Mouse (Mus musculus) heart, embryonic 13.5 days (tissue): ENCODE measurements around the gene Polr3b. TPM values are rescaled to one million over a fixed set of nuclear protein-coding genes. Genes with fewer than 3 reads are reported as not detected.
A peak's percentile ranks its signal among the peaks of the same experiment; 100 is the strongest.

Source experiments
- ATAC-seq: fragments of 200-750 bp; cut with Nextera tagmentation; 2 replicates; pipeline ENCODE4 v1.8.0; 2017; ENCODE audit warnings: moderate TSS enrichment; ENCODE audit not compliant: insufficient number of reproducible peaks, low FRiP score, low TSS enrichment; ENCODE audit errors: extremely low read depth
- H3K27ac ChIP-seq: fragments of 300-500 bp; sonication (generic); replicated peaks from 2 replicates; pipeline ENCODE4 v1.5.1; 2015; ENCODE audit warnings: moderate library complexity, mild to moderate bottlenecking, inconsistent platforms
- H3K27me3 ChIP-seq: fragments of 300-500 bp; sonication (generic); replicated peaks from 2 replicates; pipeline ENCODE4 v1.6.1; 2015; ENCODE audit warnings: mild to moderate bottlenecking, inconsistent platforms
- H3K36me3 ChIP-seq: fragments of 300-500 bp; sonication (generic); 2 replicates; pipeline ENCODE4 v1.6.1; 2015; ENCODE audit warnings: mild to moderate bottlenecking, inconsistent platforms
- H3K4me1 ChIP-seq: fragments of 300-500 bp; sonication (generic); 2 replicates; pipeline ENCODE4 v1.6.1; 2015; ENCODE audit warnings: inconsistent platforms
- H3K4me2 ChIP-seq: fragments of 300-500 bp; sonication (generic); 2 replicates; pipeline ENCODE4 v1.6.1; 2015; ENCODE audit warnings: inconsistent platforms, mild to moderate bottlenecking, moderate library complexity
- H3K4me3 ChIP-seq: fragments of 300-500 bp; sonication (generic); 2 replicates; pipeline ENCODE4 v1.5.1; 2015; ENCODE audit warnings: moderate library complexity, mild to moderate bottlenecking, inconsistent platforms
- H3K9ac ChIP-seq: fragments of 300-500 bp; sonication (generic); 2 replicates; pipeline ENCODE4 v1.6.1; 2015; ENCODE audit warnings: inconsistent platforms, mild to moderate bottlenecking, moderate library complexity
- H3K9me3 ChIP-seq: fragments of 300-500 bp; sonication (generic); 2 replicates; pipeline ENCODE4 v1.6.1; 2016; ENCODE audit warnings: inconsistent platforms
- WGBS: fragments of 180-500 bp; shearing (Covaris S2); methylation state at CpG from one replicate; pipeline ENCODE4 v1.1.7; 2015; ENCODE audit warnings: mixed read lengths; 5-methylcytosine and 5-hydroxymethylcytosine counted together
- polyA plus RNA-seq: library from polyadenylated mRNA; unstranded; fragments of >200 nt; fragmentation: Nextera tagmentation; extraction: Ambion mirVana; gene quantifications from 2 replicates; pipeline ENCODE4 v1.2.1, GENCODE M21; 2015

Gene Polr3b
- polyA plus RNA-seq, 1 experiment from 2014 or later: 10.7 TPM

GRCm38 (mm10) chr10:84691692-84692091 lies 69.6 kb downstream of the Polr3b start:
- no peak for ATAC-seq
- Histone ChIP-seq H3K9me3 (no peaks in the 10 kb centered on the region), H3K4me3 (no peak overlapping the region), H3K4me2 (no peak overlapping the region), H3K27me3 (no peaks in the 10 kb centered on the region), H3K4me1 (peaks cover 20% of the 10 kb centered on the region), H3K9ac (no peak overlapping the region), H3K27ac (no peak overlapping the region), H3K36me3 (peaks cover 32% of the 10 kb centered on the region)
- 78% methylated on average over 2 of the region's 3 CpGs for WGBS

DNA sequence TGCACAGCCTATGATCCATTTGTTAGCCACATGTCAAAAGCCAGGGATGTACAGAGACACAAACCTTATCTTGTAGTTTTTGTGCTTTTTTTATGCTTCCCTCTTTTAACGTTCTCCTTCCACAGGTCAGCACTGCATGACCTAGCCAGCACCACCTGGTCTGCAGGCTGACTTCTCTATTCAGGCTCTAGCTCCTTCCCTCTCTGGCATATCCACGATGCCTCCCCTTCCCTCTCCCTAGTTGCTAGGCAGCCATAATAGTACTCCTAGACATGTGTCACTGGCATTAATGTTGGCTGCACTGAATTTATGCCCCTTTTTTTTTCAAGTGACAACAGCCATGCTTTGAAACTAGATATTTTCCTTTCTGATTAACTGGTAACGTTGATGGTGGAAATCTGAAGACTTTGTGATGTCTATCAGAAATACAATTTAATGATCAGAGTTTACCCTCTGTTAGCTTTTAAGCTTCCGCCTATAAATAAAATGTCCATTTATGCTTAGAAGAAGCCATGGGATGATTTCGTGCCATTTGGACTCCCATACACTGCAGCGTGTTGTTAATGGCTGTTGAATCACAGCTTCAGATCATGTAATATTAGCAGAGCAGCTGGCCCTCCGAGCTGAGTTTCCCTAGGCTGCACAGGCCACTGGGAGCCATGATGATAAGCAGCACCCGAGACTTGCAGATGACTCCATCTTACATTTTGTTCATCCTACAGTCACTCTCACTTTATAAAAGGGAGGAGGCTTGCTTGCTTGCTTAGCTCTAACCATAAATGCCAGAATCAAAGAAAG lies 71.9 kb downstream of the Polr3b start:
- no peak overlapping the region for H3K4me2 ChIP-seq
- no peaks in the 10 kb centered on the region for H3K27me3 ChIP-seq
- no peak overlapping the region for H3K4me3 ChIP-seq
- WGBS: 78% methylated on average over 8 of the region's 8 CpGs
- no peak for ATAC-seq
- H3K4me1 ChIP-seq: peaks cover 8% of the 10 kb centered on the region; the same call in 1 of the 2 replicates
- H3K27ac ChIP-seq: no peak overlapping the region
- no peak overlapping the region for H3K9ac ChIP-seq
- H3K36me3 ChIP-seq: peaks cover 46% of the 10 kb centered on the region
- H3K9me3 ChIP-seq: no peaks in the 10 kb centered on the region

DNA sequence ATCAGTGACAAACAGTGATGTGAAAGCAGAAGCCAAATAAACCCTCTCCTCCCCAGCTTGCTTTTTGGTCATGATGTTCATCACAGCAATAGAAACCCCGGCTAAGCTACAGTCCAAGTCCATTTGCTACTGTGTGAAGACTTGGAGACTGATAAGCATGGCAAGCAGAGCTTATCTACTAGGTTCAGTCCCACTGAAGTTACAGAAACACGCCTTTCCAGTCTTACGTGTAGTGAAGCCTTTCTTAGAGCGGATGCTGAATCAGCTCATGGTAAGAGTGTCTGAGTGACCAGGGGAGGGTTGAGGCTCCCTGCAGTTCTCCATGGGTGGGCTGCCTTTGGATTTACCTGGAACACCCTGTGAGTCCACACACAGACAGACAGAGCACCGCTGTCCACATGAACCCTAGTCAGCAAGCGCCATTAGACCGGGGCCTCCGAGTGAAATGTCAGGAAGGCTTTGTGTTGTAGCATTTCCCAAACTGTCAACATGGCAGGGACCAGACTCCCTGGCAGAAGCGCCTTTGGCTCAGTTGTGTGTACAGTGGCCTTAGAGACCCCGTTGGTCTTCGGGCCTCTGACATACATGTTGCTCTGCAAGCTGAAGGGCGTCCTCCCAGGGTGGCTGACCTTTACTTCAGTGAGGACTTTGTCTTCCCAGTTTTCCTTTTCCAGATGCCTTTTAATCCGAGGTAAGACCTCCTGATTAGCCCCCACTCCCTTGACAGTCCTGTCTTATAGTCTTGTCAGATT lies 78.3 kb downstream of the Polr3b start:
- peaks cover 28% of the 10 kb centered on the region for H3K4me1 ChIP-seq
- 0 out of 2 replicates have a peak overlapping the region, but pooled peaks have one; percentile 14 for H3K9ac ChIP-seq
- H3K27me3 ChIP-seq: no peaks in the 10 kb centered on the region
- H3K27ac ChIP-seq: peak overlapping the region; percentile 72
- WGBS: 71% methylated on average over 13 of the region's 13 CpGs
- H3K9me3 ChIP-seq: no peaks in the 10 kb centered on the region
- peaks cover 72% of the 10 kb centered on the region for H3K36me3 ChIP-seq
- peak; percentile 73; the same call in 1 of the 2 replicates for ATAC-seq
- H3K4me3 ChIP-seq: no peak overlapping the region
- H3K4me2 ChIP-seq: no peak overlapping the region; the same call in 1 of the 2 replicates

GRCm38 (mm10) chr10:84701110-84701509 lies 79.0 kb downstream of the Polr3b start:
- H3K27ac ChIP-seq: peak overlapping the region; percentile 72
- peaks cover 72% of the 10 kb centered on the region for H3K36me3 ChIP-seq
- H3K4me3 ChIP-seq: no peak overlapping the region

DNA sequence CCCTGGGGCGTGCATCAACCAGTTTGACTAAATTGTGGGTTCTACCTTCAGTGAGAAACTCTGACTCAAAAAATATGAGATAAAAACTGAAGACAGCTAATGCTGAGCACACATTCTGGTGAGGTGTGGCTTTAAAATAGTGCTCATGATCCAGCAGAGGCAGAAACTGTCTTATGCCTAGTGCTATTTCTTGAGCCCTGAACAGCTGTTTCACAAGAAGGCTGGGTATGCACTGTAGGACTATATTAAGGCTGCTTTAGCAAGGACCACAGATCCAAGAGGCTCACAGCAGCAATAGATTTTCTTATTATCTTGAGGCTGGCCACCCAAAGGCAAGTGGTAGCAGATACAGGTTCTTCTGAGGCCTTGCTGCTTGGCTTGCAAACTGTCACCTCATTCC lies 80.0 kb downstream of the Polr3b start:
- no peak overlapping the region for H3K27ac ChIP-seq
- H3K4me2 ChIP-seq: no peak overlapping the region
- peaks cover 64% of the 10 kb centered on the region for H3K36me3 ChIP-seq
- H3K4me1 ChIP-seq: peaks cover 45% of the 10 kb centered on the region
- H3K9ac ChIP-seq: no peak overlapping the region
- no peaks in the 10 kb centered on the region for H3K27me3 ChIP-seq
- ATAC-seq: no peak
- H3K4me3 ChIP-seq: no peak overlapping the region
- H3K9me3 ChIP-seq: no peaks in the 10 kb centered on the region
- WGBS: 97% methylated on average over 1 of the region's 1 CpGs

More at GRCm38 (mm10) chr10:84701110-84701509, 79.0 kb downstream of the Polr3b start:
- no peaks in the 10 kb centered on the region for H3K27me3 ChIP-seq
- H3K9ac ChIP-seq: no peak overlapping the region
- H3K4me2 ChIP-seq: no peak overlapping the region
- 35% methylated on average over 8 of the region's 8 CpGs for WGBS
- peaks cover 35% of the 10 kb centered on the region for H3K4me1 ChIP-seq
- ATAC-seq: peak; percentile 75
- H3K9me3 ChIP-seq: no peaks in the 10 kb centered on the region

DNA sequence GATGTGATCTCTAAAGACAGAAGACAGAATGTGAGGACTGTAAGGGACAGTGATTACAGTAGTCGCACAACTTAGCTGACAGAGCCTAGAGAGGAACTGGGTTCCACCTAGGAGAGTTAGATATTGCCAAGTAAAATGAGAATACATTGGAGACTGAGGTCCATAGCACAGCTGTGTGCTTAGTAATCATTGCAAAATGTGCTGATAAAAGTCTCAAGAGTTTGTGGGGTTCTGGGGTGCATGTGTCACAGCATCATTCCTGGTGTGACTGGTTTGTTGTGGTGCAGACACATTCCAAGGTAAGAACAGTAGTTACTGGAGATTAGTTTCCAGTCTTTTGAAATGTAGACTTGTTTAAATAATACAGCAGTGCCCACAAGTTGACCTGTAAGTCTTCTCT lies 82.5 kb downstream of the Polr3b start:
- Histone ChIP-seq H3K9ac (no peak overlapping the region), H3K27ac (no peak overlapping the region), H3K36me3 (peaks cover 39% of the 10 kb centered on the region), H3K4me3 (no peak overlapping the region), H3K4me2 (no peak overlapping the region), H3K4me1 (peaks cover 53% of the 10 kb centered on the region), H3K27me3 (no peaks in the 10 kb centered on the region), H3K9me3 (no peaks in the 10 kb centered on the region)
- WGBS: 88% methylated on average over 1 of the region's 1 CpGs
- ATAC-seq: no peak

DNA sequence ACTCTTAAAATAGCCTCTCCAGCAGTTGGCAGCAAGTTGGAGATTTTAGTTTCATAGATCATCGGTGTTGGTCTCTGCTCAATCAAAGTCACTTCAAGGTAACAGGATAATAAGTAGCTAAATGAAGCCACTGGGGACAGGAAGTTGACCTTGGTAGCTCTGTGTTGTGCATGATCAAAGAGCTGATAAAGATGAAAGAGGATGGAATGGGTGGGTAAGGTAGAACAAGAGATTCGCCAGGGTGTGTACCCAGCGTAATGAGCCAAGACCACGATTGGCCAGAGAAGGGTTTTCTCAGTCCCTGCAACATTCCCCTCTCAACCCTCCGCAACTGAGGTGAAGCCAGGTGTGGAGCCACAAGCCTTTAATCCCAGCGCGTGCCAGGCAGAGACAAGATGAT lies 83.1 kb downstream of the Polr3b start:
- H3K4me3 ChIP-seq: no peak overlapping the region
- H3K36me3 ChIP-seq: peaks cover 32% of the 10 kb centered on the region
- H3K9ac ChIP-seq: no peak overlapping the region
- no peak overlapping the region for H3K27ac ChIP-seq
- no peak for ATAC-seq
- H3K4me2 ChIP-seq: no peak overlapping the region
- H3K4me1 ChIP-seq: peaks cover 50% of the 10 kb centered on the region
- H3K27me3 ChIP-seq: no peaks in the 10 kb centered on the region
- no peaks in the 10 kb centered on the region for H3K9me3 ChIP-seq
- 84% methylated on average over 7 of the region's 7 CpGs for WGBS

DNA sequence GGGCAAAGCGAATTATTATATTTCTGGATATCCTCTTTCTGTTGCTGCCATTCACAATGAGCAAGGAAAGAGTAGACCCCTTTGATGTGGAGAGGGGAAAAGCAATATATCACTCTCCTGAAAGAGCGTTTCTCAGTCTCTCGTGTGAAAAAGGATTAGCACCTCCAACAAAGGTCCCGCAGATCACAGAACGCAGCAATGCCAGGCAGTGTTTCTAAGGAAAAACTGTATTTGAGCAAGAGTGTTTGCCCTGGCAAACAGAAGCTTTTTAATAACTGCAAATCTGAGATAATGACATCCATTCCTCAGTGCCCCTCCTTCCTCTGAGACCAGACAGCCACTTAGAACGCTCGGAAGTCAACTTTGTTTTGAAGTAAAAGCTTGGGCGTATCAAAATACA lies 84.5 kb downstream of the Polr3b start:
- Histone ChIP-seq H3K9ac (0 out of 2 replicates have a peak overlapping the region, but pooled peaks have one; percentile 19), H3K36me3 (peaks cover 23% of the 10 kb centered on the region), H3K27me3 (no peaks in the 10 kb centered on the region), H3K4me3 (no peak overlapping the region), H3K9me3 (no peaks in the 10 kb centered on the region), H3K4me2 (no peak overlapping the region), H3K4me1 (peaks cover 39% of the 10 kb centered on the region), H3K27ac (peak overlapping the region; percentile 68)
- 62% methylated on average over 8 of the region's 8 CpGs for WGBS
- no peak for ATAC-seq

GRCm38 (mm10) chr10:84707226-84707625 lies 85.1 kb downstream of the Polr3b start:
- WGBS: 29% methylated on average over 6 of the region's 6 CpGs
- Histone ChIP-seq H3K27me3 (no peaks in the 10 kb centered on the region), H3K27ac (peak overlapping the region; percentile 77), H3K9me3 (no peaks in the 10 kb centered on the region), H3K9ac (no peak overlapping the region), H3K4me2 (no peak overlapping the region), H3K4me3 (no peak overlapping the region), H3K36me3 (peaks cover 16% of the 10 kb centered on the region), H3K4me1 (peaks cover 43% of the 10 kb centered on the region)
- no peak for ATAC-seq

DNA sequence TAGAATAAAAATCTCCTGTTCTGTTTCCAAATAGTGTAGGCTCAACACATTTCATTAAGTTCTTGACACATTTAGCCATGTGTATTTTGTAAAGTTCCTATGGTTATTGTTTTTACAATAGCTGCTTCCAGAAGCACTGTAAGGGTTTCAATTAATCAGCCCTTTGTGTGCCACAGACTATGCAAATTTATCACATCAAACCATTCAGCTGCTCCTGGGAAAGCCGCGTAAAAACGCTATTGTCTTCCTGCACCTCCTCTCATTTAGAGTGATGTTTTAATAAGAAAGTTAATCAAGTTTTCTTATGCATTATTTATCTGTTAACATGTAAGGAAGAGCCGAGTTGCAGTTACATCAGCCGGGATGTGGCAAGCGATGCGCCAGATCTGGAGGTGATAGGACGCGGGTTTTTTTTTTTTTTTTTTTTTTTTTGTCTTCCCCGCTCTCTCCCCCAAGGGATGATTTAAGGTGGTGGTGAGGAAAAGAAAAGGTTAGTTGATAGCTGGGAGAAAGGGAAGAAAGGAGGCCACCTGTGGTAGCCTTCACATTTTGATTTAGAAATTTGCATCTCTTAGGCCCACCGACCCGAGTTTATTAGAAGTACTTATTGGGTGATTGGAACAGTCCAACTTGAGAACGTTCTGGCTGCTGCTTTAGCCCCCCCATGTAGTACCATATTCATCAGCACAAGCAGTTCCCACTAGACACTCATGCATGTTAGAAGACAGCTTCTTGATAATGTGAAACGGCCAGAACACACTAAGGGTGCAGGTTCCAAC lies 85.8 kb downstream of the Polr3b start:
- peak overlapping the region; percentile 77 for H3K27ac ChIP-seq
- WGBS: 64% methylated on average over 14 of the region's 14 CpGs
- no peak for ATAC-seq
- no peak overlapping the region for H3K9ac ChIP-seq
- peaks cover 50% of the 10 kb centered on the region for H3K4me1 ChIP-seq
- no peaks in the 10 kb centered on the region for H3K27me3 ChIP-seq
- H3K4me2 ChIP-seq: no peak overlapping the region
- no peaks in the 10 kb centered on the region for H3K9me3 ChIP-seq
- H3K36me3 ChIP-seq: peaks cover 11% of the 10 kb centered on the region
- no peak overlapping the region for H3K4me3 ChIP-seq

DNA sequence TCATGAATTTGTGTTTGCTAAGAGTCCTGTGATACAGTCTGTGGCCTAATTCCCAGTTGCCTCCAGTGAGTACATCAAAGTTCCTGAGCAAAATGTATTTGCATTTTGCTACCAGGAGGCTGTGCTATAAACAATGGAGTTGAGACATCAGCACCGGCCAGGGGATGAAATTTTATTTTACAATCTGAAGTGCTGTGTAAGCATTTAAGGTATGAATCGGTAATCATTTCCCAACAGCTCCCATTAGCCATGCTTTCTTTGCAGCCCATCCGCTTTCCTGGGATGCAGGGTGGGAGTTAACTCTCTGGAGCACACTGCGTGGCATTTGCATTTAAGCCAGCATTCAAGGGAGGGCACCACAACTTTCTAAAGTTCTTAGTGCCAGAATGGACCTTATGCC lies 88.1 kb downstream of the Polr3b start:
- Histone ChIP-seq H3K9me3 (no peaks in the 10 kb centered on the region), H3K4me3 (no peak overlapping the region), H3K27me3 (no peaks in the 10 kb centered on the region), H3K4me1 (peaks cover 54% of the 10 kb centered on the region), H3K27ac (no peak overlapping the region), H3K36me3 (peaks cover 21% of the 10 kb centered on the region), H3K9ac (no peak overlapping the region), H3K4me2 (no peak overlapping the region)
- WGBS: 70% methylated on average over 4 of the region's 4 CpGs
- ATAC-seq: no peak
